Mouse (Mus musculus): ENCODE data around the gene Gm28635. TPM values are rescaled to one million over a fixed set of nuclear protein-coding genes. Genes with fewer than 3 reads are reported as not detected.
"Not testable (repeated sequence)": the region's sequence is repeated elsewhere in the genome, so short reads cannot be mapped to it uniquely, and the experiment has no call there.

The Gm28635 gene
- polyA plus RNA-seq, 1 experiment from 2014 or later = not detected

DNA sequence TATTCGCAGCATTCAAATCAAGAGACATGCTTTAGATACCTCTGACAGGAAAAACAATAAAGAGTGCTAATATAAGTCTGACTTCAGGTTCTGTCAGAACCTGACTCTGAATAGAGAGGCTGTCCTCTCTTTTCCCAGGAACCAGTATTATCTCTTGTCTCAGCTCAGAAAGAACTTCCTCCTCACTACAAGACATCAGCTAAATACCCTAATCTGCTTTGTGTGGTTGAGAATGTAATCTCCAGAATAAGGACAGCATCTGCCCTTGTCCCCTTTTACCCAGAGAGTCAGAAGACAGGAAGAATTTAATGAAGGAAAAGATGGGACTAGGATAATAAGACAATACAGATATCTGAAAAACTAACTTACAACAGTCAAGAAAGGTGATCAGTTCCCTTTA lies 25.7 kb upstream of the Gm28635 start:
- 98% methylated on average over 1 of the region's 1 CpGs for WGBS
- no peak overlapping the region for H3K27ac ChIP-seq
- no peaks in the 10 kb centered on the region for H3K27me3 ChIP-seq (ENCODE audit: control insufficient read depth, insufficient read depth, low read length)
- H3K4me3 ChIP-seq (replicated peaks; ENCODE audit: low read length) = no peak overlapping the region
- ATAC-seq (ENCODE audit: low FRiP score) = no peak
- no peaks in the 10 kb centered on the region for H3K4me1 ChIP-seq (replicated peaks; ENCODE audit: control insufficient read depth, insufficient read depth, low read length)
- no peak overlapping the region for H3K4me2 ChIP-seq (replicated peaks)
- H3K9me3 ChIP-seq (ENCODE audit: control insufficient read depth, low read length) = no peaks in the 10 kb centered on the region
- H3K36me3 ChIP-seq (replicated peaks; ENCODE audit: control insufficient read depth, insufficient read depth) = peaks cover 76% of the 10 kb centered on the region
- H3K9ac ChIP-seq = no peak overlapping the region
- DNase-seq (ENCODE audit: low spot score) = no peak

GRCm38 (mm10) chr2:84695007-84695695 lies 17.3 kb upstream of the Gm28635 start:
- no peak for DNase-seq (ENCODE audit: low spot score)
- ATAC-seq (ENCODE audit: low FRiP score) = no peak
- 92% methylated on average over 5 of the region's 5 CpGs for WGBS
- Histone ChIP-seq H3K27ac (no peak overlapping the region), H3K9ac (no peak overlapping the region), H3K36me3 (replicated peaks; ENCODE audit: control insufficient read depth, insufficient read depth) (peaks cover 79% of the 10 kb centered on the region), H3K27me3 (ENCODE audit: control insufficient read depth, insufficient read depth, low read length) (no peaks in the 10 kb centered on the region), H3K9me3 (ENCODE audit: control insufficient read depth, low read length) (no peaks in the 10 kb centered on the region), H3K4me3 (replicated peaks; ENCODE audit: low read length) (no peak overlapping the region), H3K4me1 (replicated peaks; ENCODE audit: control insufficient read depth, insufficient read depth, low read length) (no peaks in the 10 kb centered on the region), H3K4me2 (replicated peaks) (no peak overlapping the region)

DNA sequence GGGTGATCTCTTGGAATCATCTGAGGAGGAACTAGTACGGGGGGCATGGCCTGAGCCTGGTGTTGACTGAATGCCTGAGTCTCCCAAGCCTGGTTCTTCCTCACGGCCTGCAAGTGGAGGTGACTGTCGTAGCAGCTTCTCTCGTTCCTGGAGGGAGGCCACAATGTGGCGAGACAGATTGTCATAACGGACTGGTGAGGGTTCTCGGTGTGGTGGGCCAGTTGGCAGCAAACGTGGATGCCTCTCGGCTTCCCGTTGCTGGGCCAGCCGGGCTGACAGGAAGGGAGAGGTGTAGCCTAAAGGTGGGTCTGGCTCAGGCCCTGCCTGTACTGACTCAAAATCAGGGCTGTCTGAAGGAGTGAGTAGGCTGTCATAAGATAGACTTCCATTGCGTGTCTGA lies 12.2 kb upstream of the Gm28635 start:
- peaks cover 95% of the 10 kb centered on the region for H3K36me3 ChIP-seq (replicated peaks; ENCODE audit: control insufficient read depth, insufficient read depth)
- DNase-seq (ENCODE audit: low spot score) = no peak

GRCm38 (mm10) chr2:84688080-84688844 lies 10.4 kb upstream of the Gm28635 start:
- H3K27me3 ChIP-seq (ENCODE audit: control insufficient read depth, insufficient read depth, low read length) = no peaks in the 10 kb centered on the region
- H3K4me1 ChIP-seq (replicated peaks; ENCODE audit: control insufficient read depth, insufficient read depth, low read length) = no peaks in the 10 kb centered on the region
- no peak overlapping the region for H3K27ac ChIP-seq
- peaks cover 84% of the 10 kb centered on the region for H3K36me3 ChIP-seq (replicated peaks; ENCODE audit: control insufficient read depth, insufficient read depth)
- ATAC-seq (ENCODE audit: low FRiP score) = no peak
- WGBS = 88% methylated on average over 2 of the region's 2 CpGs
- H3K4me3 ChIP-seq (replicated peaks; ENCODE audit: low read length) = no peak overlapping the region
- no peak for DNase-seq (ENCODE audit: low spot score)
- H3K9me3 ChIP-seq (ENCODE audit: control insufficient read depth, low read length) = no peaks in the 10 kb centered on the region
- no peak overlapping the region for H3K4me2 ChIP-seq (replicated peaks)
- H3K9ac ChIP-seq = no peak overlapping the region

More for the DNA sequence above, 12.2 kb upstream of the Gm28635 start:
- Histone ChIP-seq H3K9me3 (ENCODE audit: control insufficient read depth, low read length) (no peaks in the 10 kb centered on the region), H3K27ac (no peak overlapping the region), H3K27me3 (ENCODE audit: control insufficient read depth, insufficient read depth, low read length) (no peaks in the 10 kb centered on the region), H3K4me1 (replicated peaks; ENCODE audit: control insufficient read depth, insufficient read depth, low read length) (no peaks in the 10 kb centered on the region), H3K4me3 (replicated peaks; ENCODE audit: low read length) (no peak overlapping the region), H3K9ac (no peak overlapping the region), H3K4me2 (replicated peaks) (no peak overlapping the region)
- WGBS = 92% methylated on average over 12 of the region's 12 CpGs
- no peak for ATAC-seq (ENCODE audit: low FRiP score)

DNA sequence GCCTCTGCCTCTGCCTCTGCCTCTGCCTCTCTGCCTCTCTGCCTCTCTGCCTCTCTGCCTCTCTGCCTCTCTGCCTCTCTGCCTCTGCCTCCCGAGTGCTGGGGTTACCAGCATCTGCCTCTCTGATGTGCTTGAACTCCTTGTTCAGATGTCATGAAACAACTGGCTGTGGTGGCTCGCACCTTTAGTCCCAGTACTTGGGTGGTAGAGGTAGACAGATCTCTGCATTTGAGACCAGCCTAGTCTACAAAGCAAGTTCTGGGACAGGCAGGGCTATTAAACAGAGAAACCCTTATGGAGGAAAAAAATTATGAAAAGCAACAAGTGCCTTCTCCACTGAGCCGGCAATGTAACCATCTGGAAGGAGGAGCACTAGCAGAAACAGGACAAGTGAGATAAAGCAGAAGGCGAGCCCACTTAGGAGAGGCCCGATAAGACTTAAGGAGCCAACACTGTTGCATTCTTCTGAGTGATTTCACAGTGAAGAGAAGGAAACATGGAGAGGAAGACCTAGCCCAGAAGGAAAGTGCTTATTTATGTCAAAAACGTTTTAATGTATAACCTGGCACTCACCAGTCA lies 4.9 kb upstream of the Gm28635 start:
- Histone ChIP-seq H3K4me3 (replicated peaks; ENCODE audit: low read length) (no peak overlapping the region), H3K4me1 (replicated peaks; ENCODE audit: control insufficient read depth, insufficient read depth, low read length) (peaks cover 7% of the 10 kb centered on the region), H3K9me3 (ENCODE audit: control insufficient read depth, low read length) (no peaks in the 10 kb centered on the region), H3K9ac (no peak overlapping the region), H3K27ac (no peak overlapping the region), H3K36me3 (replicated peaks; ENCODE audit: control insufficient read depth, insufficient read depth) (peaks cover 30% of the 10 kb centered on the region), H3K4me2 (replicated peaks) (no peak overlapping the region), H3K27me3 (ENCODE audit: control insufficient read depth, insufficient read depth, low read length) (no peaks in the 10 kb centered on the region)
- DNase-seq (ENCODE audit: low spot score) = no peak
- ATAC-seq (ENCODE audit: low FRiP score) = no peak
- 87% methylated on average over 6 of the region's 6 CpGs for WGBS

DNA sequence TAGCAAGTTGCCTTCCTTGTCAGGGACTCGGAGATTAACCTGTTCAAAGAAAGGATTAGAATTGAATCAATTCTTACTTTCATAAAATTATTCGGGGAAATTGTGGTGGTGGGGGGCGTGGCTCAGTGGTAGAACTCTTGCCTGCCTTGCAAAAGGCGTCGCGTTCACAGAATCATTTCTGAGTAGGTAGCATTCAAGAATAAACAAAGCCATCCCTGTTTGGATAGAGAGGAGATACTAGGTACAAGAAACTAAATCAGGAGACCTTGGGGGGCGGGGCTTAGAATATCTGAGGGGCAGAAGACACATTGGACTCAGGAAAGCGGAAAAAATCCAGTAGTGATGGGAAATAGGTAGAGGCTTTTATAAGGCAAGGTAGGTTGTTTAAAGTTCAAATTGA lies 1.2 kb upstream of the Gm28635 start, which contains the start of gene Tmx2:
Gene Tmx2 (minus strand): TSS at position 125 of the 400 bp plus-strand sequence.
- Histone ChIP-seq H3K27me3 (ENCODE audit: control insufficient read depth, insufficient read depth, low read length) (no peaks in the 10 kb centered on the region), H3K9ac (peak within 1 kb of the TSS; percentile 82), H3K27ac (peak within 1 kb of the TSS; percentile 27; the same call in 1 of the 2 replicates), H3K9me3 (ENCODE audit: control insufficient read depth, low read length) (no peaks in the 10 kb centered on the region), H3K36me3 (replicated peaks; ENCODE audit: control insufficient read depth, insufficient read depth) (peaks cover 23% of the 10 kb centered on the region), H3K4me3 (replicated peaks; ENCODE audit: low read length) (peak within 1 kb of the TSS; percentile 94), H3K4me1 (replicated peaks; ENCODE audit: control insufficient read depth, insufficient read depth, low read length) (peaks cover 22% of the 10 kb centered on the region), H3K4me2 (replicated peaks) (peak within 1 kb of the TSS; percentile 79)
- DNase-seq (ENCODE audit: low spot score) (no peak), ATAC-seq (ENCODE audit: low FRiP score) (no peak)
- 23% methylated on average over 8 of the region's 8 CpGs for WGBS

- H3K4me1 ChIP-seq (replicated peaks; ENCODE audit: control insufficient read depth, insufficient read depth, low read length) = peaks cover 22% of the 10 kb centered on the region
- H3K36me3 ChIP-seq (replicated peaks; ENCODE audit: control insufficient read depth, insufficient read depth) = peaks cover 38% of the 10 kb centered on the region
- H3K4me3 ChIP-seq (replicated peaks; ENCODE audit: low read length) = peak overlapping the region; percentile 94
- H3K9ac ChIP-seq = peak overlapping the region; percentile 77
- no peaks in the 10 kb centered on the region for H3K9me3 ChIP-seq (ENCODE audit: control insufficient read depth, low read length)
- H3K27ac ChIP-seq = peak overlapping the region; percentile 84
- DNase-seq (ENCODE audit: low spot score) (peak; percentile 36), ATAC-seq (ENCODE audit: low FRiP score) (peak; percentile 57)
- peak overlapping the region; percentile 82 for H3K4me2 ChIP-seq (replicated peaks)
- H3K27me3 ChIP-seq (ENCODE audit: control insufficient read depth, insufficient read depth, low read length) = no peaks in the 10 kb centered on the region
- WGBS = 9% methylated on average over 22 of the region's 22 CpGs
Measured at GRCm38 (mm10) chr2:84677270-84677967, 422 bp downstream of the Gm28635 start.

DNA sequence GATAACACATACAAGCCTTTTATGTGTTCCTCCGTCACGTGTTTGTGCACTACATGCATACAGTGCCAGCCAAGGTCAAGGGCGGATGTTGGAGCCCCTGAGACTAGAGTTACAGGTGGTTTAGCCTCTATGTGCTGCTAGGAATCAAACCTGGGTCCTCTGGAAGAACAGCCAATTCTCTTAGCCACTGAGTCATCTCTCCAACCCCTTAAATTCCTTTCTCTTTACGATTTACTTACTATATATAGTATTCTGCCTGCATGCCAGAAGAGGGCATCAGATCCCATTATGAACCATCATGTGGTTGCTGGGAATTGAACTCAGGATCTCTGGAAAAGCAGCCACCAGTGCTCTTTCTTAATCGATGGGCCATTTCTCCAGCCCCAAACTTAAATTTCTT lies 6.3 kb downstream of the Gm28635 start:
- H3K4me1 ChIP-seq (replicated peaks; ENCODE audit: control insufficient read depth, insufficient read depth, low read length) = peaks cover 17% of the 10 kb centered on the region
- not testable (repeated sequence) for H3K9me3 ChIP-seq (ENCODE audit: control insufficient read depth, low read length); ATAC-seq (ENCODE audit: low FRiP score); DNase-seq (ENCODE audit: low spot score); H3K27me3 ChIP-seq (ENCODE audit: control insufficient read depth, insufficient read depth, low read length)
- peak overlapping the region; percentile 80; the same call in 1 of the 2 replicates for H3K9ac ChIP-seq
- peak overlapping the region; percentile 70; the same call in 1 of the 2 replicates for H3K4me3 ChIP-seq (replicated peaks; ENCODE audit: low read length)
- peak overlapping the region; percentile 65 for H3K4me2 ChIP-seq (replicated peaks)
- peak overlapping the region; percentile 86; the same call in 1 of the 2 replicates for H3K27ac ChIP-seq
- H3K36me3 ChIP-seq (replicated peaks; ENCODE audit: control insufficient read depth, insufficient read depth) = peaks cover 39% of the 10 kb centered on the region
- 70% methylated on average over 4 of the region's 5 CpGs for WGBS

DNA sequence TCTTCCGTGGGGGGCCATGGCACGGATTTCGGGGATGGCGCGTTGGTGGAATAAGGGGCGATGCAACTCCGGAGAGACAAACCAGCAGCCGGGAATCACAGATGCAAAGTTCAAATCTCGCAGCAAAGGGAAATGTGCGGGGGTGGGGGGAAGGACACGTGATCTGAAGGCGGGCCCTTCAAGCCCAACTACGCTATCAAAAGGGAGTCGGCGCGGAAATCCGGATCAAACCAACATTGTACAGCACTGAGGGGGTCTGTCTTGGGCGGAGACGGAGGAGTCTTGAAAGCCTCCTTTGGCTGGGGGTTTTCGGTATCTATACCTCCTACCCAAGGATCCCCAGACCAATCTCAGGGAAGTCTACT lies 7.3 kb downstream of the Gm28635 start, which contains the start of gene Selenoh:
Gene Selenoh (minus strand): TSS at position 202 of the 365 bp plus-strand sequence.
- peak within 1 kb of the TSS; percentile 70 for H3K4me3 ChIP-seq (replicated peaks; ENCODE audit: low read length)
- H3K27me3 ChIP-seq (ENCODE audit: control insufficient read depth, insufficient read depth, low read length) = no peaks in the 10 kb centered on the region
- H3K36me3 ChIP-seq (replicated peaks; ENCODE audit: control insufficient read depth, insufficient read depth) = peaks cover 32% of the 10 kb centered on the region
- H3K9me3 ChIP-seq (ENCODE audit: control insufficient read depth, low read length) = no peaks in the 10 kb centered on the region
- peaks cover 10% of the 10 kb centered on the region for H3K4me1 ChIP-seq (replicated peaks; ENCODE audit: control insufficient read depth, insufficient read depth, low read length)
- ATAC-seq (ENCODE audit: low FRiP score) = peak; percentile 98
- DNase-seq (ENCODE audit: low spot score) = peak; percentile 94
- 0% methylated on average over 20 of the region's 20 CpGs for WGBS
- peak within 1 kb of the TSS; percentile 65 for H3K4me2 ChIP-seq (replicated peaks)
- H3K9ac ChIP-seq = peak within 1 kb of the TSS; percentile 80
- peak within 1 kb of the TSS; percentile 86 for H3K27ac ChIP-seq
